Mouse (Mus musculus): Measurements from ENCODE around the gene Ube2e2.
"Not testable (repeated sequence)": the region's sequence is repeated elsewhere in the genome, so short reads cannot be mapped to it uniquely, and the experiment has no call there.

Ube2e2 gene

DNA sequence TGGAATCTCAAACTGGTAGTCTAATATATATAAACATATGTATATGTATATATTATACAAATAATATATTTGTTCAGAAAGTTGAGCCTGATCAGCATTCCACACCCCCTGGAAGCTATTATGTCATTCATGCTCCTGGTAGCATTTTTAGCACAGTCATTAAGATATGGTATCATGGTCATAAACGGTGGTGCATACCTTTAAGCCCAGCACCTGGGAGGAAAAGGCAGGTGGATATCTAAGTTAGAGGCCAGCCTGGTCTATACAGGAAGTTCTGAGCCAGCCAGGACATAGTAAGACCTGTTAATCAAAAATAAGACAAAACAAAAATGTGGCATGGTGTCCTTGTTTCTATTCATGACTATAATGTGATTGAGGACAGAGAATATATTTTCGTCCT is 140.1 kb downstream of the Ube2e2 start:
- DNase-seq (ENCODE audit: low spot score in 2 of 2) = no peak

DNA sequence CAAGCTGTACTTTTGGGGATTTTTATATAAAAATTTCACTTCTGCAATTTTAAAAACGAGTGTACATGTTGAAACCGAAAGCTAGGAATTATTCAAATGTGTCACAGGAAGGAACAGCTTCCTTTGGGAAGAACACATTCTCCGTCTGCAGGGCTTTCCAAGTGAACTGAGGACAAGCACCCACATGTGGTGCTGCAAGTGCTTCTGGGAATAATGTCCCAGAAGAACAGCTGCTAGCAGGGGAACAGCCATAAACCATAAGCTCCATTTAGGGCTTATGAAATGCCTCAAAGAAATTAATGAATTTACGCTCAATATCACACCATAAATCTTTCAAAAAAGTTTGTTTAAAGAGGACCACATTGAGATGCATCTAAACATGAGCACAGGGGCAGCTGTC is 162.9 kb downstream of the Ube2e2 start:
- peak; percentile 29 to 66 for DNase-seq (ENCODE audit: low spot score in 2 of 2)

GRCm38 (mm10) chr14:18720601-18721591 is 173.2 kb downstream of the Ube2e2 start:
- no peak for DNase-seq (ENCODE audit: low spot score in 2 of 2)

- no peak for DNase-seq (ENCODE audit: low spot score in 2 of 2)
These were observed 177.1 kb downstream of the Ube2e2 start for GRCm38 (mm10) chr14:18716970-18717369.

DNA sequence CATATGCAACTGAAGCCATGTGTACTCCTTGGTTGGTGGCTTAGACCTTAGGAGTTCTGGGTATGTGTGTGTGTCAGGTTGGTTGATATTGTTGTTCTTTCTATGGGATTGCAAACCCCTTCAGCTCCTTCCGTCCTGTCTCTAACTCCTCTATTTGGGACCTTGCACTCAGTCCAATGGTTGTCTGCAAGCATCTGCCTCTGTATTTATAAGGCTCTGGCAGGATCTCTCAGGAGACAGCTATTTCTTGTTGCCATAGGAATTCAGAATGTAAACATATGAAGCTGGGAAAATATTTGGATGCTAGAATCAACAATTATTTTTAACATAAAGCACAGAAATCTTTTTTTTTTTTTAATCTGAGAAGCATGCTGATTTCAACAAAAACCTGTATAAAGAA is 178.5 kb downstream of the Ube2e2 start:
- DNase-seq (ENCODE audit: low spot score in 2 of 2) = no peak

DNA sequence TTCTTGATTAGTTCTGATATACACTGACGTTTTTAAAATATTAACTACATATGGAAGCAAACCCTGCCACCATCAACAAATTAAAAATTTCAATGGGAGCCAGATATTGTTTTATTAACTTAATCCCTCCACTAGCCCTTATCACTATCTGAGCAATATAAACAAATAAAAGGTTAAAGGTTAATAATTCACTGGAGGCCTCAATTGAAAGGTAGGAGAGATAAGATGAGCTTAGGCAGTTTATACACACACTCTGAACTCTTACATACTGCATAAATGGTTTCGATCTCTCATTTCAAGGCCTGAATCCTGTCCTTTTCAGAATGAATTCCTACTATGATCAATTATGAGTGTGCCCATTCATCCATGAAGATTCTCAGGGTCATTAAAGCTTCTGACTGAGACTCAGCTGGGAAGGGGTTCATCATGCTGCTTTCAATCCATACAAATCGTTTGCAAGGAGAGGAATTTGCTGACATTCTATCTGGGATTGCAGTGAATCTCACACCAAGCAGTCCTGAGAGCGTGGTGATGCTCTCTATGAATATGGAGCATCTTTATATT is 196.3 kb downstream of the Ube2e2 start:
- DNase-seq (ENCODE audit: low spot score in 2 of 2) = no peak

DNA sequence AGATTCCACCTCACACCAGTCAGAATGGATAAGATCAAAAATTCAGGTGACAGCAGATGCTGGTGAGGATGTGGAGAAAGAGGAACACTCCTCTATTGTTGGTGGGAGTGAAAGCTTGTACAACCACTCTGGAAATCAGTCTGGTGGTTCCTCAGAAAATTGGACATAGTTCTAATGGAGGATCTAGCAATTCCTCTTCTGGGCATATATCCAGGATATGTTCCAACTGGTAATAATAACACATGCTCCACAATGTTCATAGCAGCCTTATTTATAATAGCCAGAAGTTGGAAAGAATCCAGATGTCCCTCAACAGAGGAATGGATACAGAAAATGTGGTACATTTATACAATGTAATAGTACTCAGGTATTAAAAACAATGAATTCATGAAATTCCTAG is 197.6 kb downstream of the Ube2e2 start:
- DNase-seq (ENCODE audit: low spot score in 2 of 2) = not testable (repeated sequence)

GRCm38 (mm10) chr14:18678121-18678836 is 215.8 kb downstream of the Ube2e2 start:
- DNase-seq (ENCODE audit: low spot score in 2 of 2) = no peak

DNA sequence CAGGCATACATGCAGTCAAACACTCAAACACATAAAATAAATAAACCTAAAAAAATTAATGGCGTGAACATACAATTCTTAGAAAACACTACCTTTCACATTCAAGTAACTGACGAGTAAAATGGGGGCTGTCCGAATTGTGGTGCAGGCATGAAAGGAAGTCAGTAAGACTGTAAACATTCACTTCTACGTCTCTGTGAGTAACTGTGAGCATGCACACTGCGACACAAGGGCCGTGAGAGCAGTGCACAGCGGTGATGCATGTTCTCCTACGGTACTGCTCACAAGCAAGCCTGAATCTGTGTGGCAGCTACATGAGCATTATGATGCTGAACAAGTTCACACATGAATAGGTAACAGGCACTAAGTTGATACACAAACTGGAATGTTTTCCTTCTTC is 223.4 kb downstream of the Ube2e2 start:
- no peak for DNase-seq (ENCODE audit: low spot score in 2 of 2)

DNA sequence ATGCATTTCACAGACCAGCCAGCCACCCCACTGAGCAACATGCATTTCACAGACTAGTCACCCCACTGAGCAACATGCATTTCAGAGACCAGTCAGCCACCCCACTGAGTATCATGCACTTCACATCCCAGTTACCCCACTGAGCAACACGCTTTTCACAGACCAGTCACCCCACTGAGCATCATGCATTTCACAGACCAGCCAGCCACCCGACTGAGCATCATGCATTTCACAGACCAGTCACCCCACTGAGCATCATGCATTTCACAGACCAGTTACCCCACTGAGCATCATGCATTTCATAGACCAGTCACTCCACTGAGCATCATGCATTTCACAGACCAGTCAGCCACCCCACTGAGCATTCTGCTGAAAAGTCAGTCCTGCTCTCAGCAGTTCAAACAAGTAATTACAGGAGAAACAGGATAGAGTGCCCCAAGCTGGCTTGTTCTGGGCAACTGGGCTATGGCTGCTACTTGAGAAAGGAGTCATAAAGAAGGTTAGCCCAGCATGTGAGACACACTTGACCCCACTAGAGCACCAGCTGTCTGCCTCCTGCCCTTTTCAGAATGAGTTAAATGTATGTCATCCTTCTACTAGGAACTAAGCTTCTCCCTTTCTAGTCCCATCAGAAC is 224.6 kb downstream of the Ube2e2 start:
- no peak for DNase-seq (ENCODE audit: low spot score in 2 of 2)

GRCm38 (mm10) chr14:18668309-18668708 is 225.8 kb downstream of the Ube2e2 start:
- DNase-seq (ENCODE audit: low spot score in 2 of 2) = not testable (repeated sequence)

DNA sequence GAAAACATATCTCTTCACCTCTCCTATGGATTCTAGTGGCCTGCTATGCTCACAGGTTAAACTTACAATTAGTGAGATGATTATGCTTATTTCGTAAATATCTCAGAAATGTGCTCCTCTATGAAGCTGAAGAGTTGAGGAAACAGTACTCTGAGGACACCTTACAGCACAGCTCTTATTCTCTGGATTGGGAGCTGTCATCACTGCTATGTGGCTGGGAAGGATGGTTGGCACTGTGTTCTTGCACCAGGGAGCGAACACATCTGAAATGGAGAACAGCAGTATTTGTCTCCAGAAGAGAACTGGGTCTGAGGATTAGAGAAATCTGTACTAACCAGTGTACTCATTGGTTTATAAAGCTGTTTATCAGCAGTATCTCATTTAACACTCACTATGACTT is 226.3 kb downstream of the Ube2e2 start:
- DNase-seq (ENCODE audit: low spot score in 2 of 2) = no peak

- DNase-seq (ENCODE audit: low spot score in 2 of 2) = no peak
These were observed 227.8 kb downstream of the Ube2e2 start for GRCm38 (mm10) chr14:18666251-18666650.

DNA sequence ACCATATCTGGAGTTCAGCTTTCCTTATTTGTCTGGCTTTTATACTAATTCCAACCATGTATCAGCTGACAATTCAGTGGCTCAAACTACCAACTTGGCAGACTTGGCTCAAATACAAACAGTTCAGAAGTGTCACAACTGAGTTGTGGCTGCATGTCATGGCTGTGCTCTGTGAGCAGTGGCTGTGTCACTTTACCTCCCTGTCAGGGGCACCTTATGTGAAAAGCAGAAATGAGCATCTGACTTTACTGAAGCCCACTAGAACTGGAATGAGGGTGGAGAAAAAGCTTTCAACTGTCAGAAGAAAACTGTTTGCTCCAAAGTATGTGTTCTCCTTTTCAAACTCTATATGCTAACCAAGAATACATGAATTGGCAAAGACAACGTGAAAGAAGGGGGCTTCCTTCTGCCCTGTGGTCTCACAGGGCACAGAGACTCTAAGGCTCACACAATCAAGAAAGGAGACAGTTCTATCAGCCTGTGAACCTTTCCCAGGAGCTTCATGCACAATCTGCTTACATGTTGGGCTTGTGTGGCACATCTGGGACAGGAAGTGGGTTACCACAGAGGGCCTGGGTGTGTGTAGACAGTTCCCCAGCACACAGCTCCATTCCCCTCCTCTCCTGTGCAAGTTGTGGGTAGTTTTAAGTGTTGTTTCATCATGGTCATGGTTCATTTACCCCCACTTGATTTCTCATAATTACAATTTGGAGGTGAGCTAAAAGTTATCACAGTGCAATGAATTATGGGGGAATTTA is 228.6 kb downstream of the Ube2e2 start:
- DNase-seq (ENCODE audit: low spot score in 2 of 2) = no peak

GRCm38 (mm10) chr14:18663666-18664065 is 230.4 kb downstream of the Ube2e2 start:
- DNase-seq (ENCODE audit: low spot score in 2 of 2) = no peak

DNA sequence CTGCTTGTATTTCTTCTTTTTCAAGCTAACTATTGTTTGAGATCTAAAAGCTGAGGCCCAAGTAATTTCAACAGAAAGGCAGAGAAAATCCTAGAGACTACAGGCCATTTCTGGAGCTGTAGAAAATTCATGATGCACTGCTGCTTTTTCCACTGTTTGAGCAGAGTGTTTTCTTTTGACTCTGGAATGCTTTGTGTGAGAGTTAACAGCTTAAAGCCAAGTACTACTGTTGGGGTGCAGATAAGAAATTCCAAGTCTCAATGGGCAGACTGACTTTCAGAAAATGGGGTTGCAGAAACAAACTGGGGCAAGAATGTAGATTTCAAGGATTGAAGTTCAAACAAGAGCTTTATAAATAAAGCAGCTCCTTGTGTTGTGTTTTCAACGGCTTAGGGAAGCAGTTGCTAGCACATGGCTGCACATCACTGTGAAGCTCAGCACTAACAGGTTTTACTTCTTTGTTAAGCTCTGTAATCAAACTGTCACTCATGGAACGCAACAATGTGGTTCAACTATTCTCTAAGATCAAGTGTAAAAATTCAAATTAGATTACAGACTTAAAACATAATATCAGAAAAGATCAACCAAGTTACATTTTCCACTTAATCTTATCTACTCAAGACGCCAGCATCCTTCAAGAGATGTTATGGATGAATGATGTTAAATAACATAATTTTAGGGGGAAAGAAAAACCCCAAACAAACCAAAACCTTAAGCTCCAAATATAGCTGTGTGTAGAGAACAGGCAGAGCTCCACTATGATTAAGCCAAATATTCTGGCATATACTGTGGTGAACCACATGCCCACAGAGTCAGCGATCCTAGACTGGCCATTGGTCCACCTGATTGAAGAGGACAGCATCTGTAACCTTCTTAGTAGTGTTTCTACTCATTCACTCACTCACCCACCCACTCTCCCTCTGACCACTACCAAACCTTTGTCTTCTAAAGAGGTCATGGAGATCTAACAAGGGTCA is 236.0 kb downstream of the Ube2e2 start:
- DNase-seq (ENCODE audit: low spot score in 2 of 2) = no peak

GRCm38 (mm10) chr14:18649123-18649675 is 244.9 kb downstream of the Ube2e2 start:
- DNase-seq (ENCODE audit: low spot score in 2 of 2) = peak in 1 of 2 experiments; percentile 17

DNA sequence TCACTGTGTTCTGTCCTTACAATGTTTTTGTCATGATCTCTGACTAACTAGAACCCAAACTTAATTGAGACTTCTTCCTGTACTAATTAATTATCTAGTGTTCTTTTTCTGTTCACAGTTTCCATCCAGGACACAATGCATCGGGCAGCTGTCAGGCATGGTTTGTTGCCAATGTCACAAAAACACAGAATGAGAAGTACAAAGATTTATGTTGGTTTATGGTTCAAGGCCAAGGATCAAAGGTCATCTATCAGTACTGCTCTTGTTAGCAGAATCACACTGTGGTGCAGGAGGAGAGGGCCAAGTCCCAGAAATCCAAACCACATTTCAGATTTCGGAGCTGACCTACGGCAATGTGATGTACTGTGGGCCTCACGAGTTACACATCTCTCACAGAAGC is 252.4 kb downstream of the Ube2e2 start:
- DNase-seq (ENCODE audit: low spot score in 2 of 2) = no peak

- no peak for DNase-seq (ENCODE audit: low spot score in 2 of 2)
These were observed 255.2 kb downstream of the Ube2e2 start for GRCm38 (mm10) chr14:18638753-18639456.
